Mouse (Mus musculus) cerebellum, adult 11-12 months (tissue): ENCODE results near the gene Pafah2.

Experiments used
- DNase-seq: peaks from one replicate; pipeline ENCODE4 v3.0.0; 2022

Pafah2 gene

DNA sequence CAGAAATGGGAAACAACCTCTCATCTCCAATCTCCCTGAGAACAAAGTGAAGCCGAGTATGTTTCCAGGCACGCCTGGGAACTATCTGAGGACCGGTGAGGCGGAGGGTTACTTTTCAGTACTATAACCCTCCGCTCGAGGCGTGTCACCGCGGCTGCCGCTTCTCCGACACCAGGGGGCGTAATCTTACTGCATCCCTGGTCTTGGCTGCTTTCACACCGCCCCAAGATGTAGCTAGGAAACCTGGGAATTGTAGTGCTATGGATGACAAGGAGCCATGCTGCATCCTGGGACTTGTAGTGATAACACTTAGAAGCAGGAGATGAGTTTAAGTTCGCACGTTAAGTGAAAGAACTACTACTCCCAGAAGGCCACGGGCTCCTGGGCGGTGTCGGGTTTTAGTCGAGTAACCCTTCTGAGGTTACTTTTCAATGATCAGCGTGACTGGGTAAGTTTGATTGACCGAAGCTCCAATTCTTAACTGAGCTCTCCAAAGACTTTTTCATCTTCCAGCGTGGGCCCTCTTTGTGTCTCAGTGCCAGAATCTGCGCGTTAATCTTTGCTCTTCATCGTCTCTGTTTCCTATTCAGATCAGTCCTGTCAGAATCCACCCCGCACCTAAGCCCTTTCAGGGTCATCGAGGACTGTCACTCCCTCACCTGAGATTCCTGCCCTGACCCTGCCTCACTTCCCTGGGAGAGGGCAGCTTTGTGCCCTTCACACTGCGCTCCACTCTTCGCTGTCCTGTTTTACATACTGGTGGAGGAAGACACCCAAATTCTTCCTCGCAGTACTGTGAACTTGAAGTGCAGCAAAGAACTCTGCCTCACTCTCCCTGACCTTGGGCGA, at the start of gene Pafah2:
Gene Pafah2 (plus strand): TSS at position 344 of the 849 bp plus-strand sequence.
- peak; percentile 97 for DNase-seq

DNA sequence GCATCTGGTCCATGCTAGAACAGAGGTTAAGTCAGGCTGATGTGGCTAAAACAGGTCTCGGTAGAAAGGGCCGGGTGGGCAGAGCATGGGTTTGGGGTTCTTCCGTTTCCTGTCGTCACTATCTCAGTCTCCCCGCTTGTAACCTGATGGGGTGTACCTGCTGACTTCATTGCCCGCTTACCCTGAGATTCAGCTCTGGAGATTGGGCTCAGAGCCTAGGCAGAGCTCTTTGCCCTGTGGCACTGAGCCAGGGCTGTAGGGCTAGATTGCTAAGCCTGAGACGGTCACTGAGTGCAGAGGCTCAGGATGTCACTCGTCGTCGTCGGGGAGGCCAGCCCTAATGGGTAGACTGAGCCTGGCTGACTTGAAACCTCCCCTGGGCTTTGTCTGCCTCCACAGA, 48.0 kb upstream of the Pafah2 start:
- DNase-seq, result no peak

DNA sequence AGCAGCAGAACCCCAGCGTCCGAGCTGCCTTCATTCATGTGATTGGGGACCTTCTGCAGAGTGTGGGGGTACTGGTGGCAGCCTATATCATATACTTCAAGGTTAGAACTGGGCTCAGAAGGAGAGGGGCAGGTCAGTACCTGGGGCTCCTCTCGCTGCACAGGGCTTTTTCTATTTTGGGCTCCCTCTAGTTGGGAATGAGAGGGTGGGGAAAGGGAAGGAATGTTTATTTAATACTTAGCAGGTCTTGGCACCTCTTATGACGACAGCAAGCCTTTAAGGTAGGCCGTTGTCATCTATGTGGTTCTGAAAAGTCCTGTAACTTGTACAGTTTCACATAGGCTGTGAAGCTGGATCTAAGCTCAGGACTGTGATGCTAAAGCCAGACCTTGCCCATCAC, 47.6 kb upstream of the Pafah2 start:
- DNase-seq, result no peak

DNA sequence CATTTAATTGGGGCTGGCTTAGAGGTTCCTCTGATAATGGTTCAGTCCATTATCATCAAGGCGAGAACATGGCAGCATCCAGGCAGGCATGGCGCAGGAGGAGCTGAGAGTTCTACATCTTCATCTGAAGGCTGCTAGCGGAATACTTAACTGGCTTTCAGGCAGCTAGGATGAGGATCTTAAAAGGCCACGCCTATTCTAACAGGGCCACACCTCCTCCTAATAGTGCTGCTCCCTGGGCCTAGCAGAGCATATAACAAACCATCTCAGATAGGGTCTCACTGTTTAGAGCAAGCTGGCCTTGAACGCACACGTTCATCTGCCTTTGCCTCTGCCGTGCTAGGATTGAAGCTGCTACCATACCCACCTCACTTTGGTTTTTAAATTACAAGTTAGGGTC, 46.3 kb upstream of the Pafah2 start:
- no peak for DNase-seq

DNA sequence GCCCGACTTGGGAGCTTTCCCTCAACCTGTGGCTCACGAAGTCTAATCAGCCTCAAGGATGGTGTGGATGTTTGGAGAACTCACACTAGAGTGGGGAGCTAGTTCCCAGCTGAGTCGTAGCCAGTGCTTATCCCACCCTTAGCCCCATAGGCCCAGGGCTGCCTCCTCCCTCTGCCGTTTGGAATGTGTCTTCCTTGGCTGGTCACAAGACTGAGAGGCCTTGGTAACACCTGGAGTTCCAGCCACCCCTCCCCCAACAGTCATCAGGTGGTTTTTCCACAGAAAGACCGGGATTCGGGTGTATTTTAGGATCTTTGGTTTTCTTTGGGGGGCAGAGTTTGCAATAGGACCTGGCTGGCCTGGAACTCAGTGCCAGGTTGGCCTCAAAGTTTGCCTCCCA, 45.5 kb upstream of the Pafah2 start:
- DNase-seq, result no peak

DNA sequence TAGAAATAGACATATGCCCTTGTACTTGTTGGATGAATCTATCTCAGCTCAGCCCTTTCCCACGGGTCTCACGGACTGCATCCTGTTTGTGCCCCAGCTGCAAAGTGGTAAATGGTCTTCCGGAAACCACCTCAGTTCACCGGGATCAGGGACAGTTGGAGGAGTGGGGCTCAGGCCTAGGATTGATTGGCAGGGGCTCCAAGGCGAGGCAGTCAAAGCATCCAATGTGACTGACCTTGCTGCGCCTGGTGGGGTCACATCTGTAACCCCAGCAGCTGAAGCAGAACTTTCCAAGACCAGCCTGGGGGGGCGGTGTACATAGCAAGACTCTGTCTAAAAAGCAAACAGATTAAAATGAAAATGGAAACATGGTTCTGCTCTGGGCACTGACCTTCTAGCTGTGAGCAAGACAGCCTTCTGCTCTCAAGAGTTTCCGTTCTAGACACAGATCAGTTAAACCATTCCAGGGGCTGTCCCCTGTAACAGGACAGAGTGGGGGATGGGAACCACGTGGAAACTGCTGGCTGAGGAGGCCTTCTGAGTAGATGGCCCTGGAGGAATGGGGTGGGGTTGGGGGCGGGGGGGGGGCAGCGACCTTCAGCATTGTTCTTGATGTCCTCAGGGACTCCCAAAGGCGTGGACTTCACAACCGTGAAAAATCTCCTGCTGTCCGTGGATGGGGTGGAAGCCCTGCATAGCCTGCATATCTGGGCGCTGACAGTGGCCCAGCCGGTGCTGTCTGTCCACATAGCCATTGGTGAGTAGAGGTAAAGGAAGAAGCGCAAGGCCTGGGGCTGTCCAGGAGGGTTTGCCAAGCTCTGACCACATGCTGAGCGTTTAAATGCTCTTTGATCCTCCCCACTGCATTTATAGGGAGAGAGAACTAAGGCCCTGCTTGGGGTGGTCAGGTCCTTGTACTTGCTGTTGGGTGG, 44.5 kb upstream of the Pafah2 start:
- DNase-seq, result no peak

DNA sequence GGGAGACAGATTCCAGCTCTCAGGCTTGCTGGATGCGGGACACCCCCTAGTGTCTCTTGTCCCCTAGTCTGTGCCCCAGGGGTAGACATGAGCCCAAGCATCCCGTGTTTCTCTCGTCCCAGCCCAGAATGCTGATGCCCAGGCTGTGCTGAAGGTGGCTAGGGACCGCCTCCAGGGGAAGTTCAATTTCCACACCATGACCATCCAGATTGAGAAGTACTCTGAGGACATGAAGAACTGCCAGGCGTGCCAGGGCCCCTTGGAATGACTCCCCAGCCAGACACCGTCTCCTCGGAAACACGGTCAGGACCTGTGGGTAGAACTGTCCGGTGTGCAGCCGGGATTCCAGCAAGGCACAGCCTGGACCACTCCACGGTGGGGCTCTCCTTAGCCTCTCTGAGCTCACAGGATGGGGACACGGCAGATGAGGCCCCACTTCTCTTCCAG, 43.8 kb upstream of the Pafah2 start:
- DNase-seq, result no peak

DNA sequence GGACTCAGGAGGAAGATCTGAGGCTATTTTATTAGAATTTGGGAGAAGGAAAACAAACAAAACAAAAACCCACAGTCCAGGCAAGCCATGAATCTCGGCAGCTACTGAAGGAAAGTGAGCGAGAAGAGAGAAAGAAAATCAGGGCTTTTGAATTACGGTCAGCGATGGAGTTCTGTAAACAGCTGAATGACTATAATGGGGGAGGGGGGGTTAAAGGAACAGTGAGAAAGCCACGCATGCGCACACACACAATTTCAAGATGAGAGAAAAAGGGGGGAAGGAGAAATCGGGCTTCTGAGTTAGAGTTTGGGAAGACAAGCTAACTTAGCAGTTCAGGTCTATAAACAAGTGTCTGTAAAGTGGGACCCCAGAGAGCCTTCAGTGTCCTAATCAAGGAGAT, 43.2 kb upstream of the Pafah2 start:
- DNase-seq, result no peak

DNA sequence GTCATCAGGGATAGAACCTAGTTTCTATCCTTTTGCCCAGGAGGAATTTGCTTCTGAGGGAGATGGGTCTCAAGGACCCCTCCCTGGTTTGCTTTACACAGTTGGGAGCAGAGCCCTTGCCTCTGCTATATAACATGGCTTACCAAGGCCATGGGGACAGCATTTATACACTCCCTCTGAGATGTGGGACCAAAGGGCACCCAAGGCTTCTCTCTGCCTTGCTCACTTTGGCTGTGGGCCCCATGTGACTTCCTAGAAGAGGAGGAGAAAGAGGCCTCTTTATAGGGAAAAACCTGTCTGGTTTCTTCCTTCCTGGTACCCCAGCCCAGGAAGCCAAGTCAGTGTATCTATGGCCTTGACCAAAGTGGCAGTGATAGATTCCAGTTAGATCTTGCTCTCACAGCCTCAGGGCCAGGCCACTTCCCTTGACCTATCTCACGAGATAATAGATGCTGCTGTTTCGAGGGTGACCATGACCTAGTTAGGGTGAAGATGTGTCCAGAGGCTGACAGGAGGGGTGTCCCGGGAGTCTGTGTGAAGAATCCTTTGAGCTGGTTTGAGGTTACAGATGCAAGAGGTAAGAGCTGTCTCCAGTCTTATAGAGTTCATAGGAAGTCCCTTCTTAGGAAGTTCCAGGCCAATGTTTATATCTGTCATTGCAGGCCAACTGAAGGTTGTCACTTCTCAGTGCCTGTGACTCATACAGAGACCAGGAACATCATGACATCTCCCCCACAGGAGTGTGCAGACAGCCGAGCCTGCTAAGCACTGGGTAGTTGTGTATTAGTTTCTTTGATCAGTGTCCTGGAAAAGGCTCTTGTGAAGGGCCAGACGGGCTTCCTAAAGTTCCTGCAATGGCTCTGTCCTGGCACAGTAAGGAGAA, 42.4 kb upstream of the Pafah2 start:
- DNase-seq, result no peak

DNA sequence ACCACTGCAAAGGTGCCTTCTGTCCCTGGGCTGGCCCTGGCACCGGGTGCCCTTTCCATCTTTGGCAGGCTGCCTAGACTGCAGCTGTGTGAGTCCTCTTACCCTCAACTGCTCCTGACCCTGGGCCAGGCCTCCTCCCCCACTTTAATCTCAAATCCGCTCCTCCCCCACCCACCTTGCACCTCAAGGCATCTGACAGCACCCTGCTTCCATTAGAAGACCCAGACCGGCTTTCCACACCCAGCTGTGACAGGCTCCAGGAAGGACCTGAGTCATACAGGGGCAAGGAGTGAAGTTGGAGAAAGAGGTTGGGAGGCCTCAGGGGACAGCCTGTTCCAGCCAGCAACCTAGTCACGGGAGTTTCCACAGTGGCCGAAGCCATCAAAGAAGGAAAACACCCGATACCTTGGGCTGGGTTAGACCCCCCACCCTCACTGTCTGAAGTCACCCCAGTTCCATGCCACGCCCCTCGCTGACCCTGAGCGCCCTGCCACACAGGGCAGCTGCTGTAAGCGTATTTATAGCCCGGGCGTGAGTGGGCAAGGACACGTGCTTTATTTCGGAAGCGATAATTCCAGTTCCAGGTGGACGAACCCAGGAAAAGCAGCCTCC, 40.2 kb upstream of the Pafah2 start:
- no peak for DNase-seq

DNA sequence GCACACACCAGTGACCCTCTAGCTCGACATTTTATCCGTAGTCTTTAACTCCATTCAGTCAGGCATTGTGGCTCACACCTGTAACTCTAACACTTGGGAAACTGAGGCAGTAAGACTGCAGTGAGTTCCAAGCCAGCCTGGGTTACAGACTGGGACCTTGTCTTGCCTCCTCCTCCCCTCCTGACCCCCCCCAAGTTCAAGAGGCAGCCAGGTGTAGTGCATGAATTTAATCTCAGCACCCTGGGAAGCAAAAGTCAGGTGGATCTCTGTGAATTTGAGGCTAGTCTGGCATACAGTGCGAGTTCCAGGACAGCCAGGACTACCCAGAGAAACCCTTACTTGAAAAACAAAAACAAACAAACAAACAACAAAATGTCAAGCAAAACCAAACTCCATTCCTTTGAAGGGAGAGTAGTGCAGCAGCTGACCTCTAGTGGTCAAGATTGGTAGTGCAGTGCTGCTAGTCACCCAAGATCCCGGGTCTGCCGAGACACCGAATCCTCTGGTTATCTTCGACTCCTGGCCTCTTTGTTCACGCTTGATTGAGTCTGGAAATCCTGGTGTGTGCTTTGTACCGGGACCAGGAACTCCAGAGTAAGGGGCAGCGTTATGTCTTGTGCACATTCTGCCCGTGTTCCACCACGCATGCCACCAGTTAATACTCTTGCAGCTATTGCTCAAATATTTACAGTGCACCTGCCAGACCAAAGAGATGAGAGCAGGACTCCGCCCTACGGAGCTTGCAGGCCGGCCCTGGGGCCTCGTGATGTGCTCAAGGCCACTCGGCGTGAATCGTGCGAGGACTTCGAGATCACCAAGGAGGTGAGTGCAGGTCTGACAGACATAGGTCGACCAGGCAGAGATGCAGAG, 39.3 kb upstream of the Pafah2 start:
- peak; percentile 59 for DNase-seq

DNA sequence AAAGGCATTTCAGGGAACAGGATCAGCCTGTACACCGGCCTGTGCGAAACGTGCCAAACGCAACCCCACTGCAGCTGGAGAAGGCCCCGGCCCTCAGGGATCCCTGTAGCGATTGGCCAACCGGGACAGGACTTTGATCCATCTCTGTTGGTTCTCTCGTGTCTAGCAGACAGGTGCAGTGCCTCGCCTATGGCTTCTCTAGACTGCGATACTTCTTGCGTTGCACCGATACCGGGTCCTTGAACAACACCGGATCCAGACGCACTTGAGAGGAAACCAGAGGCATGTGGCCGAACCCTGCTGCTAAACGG, 38.7 kb upstream of the Pafah2 start:
- no peak for DNase-seq

DNA sequence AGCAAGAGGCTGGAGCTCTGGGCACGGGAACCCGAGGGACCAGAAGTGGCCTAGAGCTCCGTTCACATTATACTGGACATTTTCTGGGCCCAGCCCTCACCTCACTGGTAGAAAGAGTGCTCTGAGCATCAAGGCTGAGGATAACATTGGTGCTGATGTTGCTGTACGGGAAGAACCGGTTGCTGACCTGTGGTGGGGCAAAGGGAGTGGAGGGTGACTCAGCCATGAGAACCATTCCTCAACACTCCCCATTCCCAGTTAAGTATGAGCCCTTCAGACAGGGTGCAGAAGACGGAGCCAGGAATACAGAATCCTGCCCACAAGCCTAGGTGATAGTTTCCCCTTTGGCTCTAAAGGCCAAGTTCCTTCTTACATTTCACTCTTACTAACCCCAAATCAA, 36.5 kb upstream of the Pafah2 start:
- no peak for DNase-seq

DNA sequence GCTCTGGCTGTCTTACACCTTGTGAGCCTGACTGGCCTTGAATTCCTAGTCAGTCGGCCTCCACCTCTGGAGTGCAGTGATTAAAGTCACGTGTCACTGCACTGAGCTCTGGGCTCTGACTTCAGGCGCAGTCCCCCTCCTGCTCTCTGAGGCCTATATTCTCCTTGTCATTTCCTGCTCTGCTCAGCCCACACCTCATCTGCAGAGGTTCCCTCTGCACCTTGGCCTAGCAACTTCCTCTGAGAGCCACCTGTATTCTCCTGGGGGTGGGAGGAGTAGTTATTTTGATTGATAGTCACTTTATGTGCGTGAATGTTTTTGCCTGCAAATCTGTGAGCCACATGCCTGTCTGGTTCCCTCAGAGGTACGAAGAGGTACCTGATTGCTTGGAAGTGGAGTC, 34.9 kb upstream of the Pafah2 start:
- no peak for DNase-seq

DNA sequence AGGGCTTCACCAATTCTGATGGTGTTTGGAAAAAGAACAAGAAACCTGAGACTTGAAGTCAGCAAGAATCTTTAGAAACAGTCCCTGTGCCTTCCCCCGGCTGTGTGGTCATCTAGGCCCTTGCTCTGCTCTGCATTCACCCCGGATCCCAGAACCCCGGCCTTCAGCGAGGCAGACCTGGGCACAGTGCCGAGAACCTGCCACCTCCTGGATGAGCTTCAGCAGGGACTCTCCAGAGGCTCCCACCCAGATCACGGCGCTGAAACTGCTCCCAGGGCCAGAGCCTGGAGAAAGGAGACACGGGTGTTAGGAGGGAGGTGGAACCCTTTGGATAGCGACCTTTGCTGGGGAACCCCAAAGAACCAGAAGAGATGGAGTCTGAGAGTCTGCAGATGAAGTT, 34.0 kb upstream of the Pafah2 start:
- no peak for DNase-seq

DNA sequence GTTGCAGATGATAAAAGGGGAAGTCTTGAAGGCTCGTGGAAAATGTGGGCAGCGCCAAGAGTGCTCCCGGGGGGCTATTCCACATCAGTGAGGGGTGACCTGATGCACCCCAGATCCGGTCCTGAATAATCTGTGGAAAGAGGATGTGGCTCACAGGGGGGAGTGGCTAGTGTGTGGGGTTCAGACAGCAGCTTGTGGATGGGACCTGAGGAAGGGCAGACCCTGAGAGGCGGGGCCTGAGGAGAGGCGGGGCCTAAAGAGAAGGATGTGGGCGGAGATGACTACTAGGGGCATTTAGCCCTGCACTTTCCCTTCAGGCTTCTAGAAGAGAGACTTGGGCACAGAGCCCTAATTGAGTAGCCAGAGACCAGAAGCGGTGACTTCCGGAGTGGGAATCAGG, 33.5 kb upstream of the Pafah2 start:
- DNase-seq, result no peak

DNA sequence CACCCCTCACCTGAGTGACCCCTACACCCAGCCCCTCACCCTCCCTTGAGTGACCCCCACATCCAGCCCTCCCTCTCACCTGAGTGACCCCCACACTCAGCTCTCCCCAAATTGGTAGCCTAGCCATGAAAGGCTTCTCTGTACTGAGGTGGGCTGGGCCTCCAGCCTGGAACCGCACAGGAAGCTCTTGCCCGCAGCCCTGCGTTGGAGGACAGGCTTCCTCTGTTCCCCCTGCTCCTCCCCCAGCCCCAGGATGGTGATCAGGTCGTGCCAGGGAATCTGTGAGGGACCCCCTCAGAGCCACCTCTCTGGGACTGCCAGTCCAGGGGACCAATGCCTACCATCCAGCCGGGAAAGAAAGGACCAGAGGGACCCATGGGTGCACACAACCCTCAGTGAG, 30.8 kb upstream of the Pafah2 start:
- DNase-seq, result no peak

DNA sequence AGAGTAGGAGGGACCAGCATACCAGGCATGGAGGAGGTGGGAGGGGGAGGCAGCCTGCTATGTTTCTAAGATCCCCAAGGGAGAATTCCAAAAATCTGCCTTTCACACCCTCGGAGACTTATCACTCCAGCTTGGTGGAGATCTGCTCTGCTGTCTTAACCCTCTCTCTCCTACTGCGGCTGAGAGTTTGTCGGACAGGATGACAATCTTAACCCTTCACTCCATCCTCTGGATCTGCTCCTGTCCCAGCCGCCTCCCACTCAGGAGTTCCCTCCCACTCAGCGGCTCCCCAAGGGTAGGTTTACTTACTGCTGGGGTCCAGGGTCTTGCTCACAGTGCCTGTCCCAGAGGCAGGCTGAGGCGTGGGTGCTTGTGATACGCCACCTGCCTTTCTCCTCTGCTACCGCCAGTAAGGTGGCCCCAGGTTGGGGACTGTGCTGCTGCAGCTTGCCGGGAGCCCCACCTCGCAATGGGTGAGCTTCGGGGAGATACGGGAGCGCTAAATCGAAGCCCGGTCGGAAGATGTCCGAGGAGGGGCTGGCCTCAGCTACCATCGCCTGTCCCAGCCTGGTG, 25.4 kb upstream of the Pafah2 start:
- no peak for DNase-seq

DNA sequence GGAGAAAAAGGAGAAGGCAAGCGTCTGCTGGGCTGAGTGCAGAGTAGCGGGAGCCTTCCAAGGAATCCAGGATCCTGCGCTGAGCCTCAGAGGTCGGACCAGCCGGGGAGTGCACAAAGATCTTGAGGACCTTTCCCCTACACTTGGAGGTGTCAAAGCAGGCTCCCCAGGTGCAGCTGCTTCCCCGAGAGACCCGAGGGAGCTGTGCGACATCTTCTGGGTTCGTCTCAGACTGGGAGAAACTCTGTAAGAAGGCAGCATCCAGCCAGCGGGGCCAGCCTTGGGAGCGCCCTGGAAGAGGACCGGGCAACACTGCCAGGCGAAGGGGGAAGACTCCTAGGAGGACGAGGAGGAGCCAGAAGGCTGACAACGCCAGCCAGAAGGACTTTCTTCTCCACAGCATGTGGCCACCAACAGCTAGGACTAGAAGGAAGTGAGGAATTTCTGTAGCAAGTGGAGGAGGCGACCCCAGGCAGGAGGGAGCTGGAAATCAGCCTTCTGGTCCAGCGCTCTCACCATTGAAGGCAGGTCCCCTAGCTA, 24.7 kb upstream of the Pafah2 start:
- no peak for DNase-seq

DNA sequence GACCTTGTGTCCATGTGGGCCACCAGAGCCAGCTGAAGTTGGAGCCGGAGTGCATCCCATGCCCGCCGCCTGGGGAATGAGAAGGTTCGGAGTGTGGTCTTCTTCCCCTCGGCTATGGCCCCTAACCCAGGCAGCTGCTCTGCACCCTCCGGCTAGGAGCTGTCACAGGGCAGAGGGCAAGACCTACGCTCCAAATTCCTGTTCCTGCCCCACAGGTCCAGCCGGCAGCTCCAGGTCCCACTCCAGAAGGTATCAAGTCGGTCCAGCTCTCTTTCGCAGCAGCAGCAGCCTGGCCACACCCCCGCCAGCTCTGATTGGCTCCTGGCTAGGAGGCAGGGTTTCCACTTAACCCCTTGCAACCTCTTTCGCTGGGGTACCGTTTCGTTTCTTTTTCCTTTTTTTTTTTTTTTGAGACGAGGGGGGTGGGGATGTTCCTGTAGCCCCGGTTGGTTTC, 23.8 kb upstream of the Pafah2 start:
- DNase-seq, result peak; percentile 87

DNA sequence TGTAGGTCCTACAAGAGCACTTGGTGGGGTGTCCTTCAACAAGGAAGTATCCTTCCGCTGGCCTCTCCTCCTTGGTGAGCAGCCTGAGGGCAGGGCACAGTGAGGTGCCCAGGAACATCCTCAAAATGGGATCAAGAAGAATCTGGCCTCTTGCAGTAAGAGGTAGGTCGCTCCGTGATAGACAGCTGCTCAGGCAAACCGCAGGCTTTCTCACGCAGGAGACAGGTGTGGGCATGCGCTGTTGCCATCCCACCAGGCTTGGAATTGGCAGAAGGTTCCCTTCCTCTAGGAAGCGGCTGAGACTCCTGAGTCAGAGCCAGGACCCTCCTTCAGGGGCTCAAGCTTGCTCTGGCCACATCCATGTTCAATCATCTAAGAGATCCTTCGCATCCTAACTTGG, 22.8 kb upstream of the Pafah2 start:
- no peak for DNase-seq
